Mouse (Mus musculus) megakaryocyte, embryonic 14.5 days (primary cell): ENCODE data around the gene Plcg2.

Experiments used
- FLI1 ChIP-seq: IDR thresholded peaks from 2 replicates; pipeline ENCODE4 v1.6.1; 2012; ENCODE audit warnings: low read length, inconsistent platforms, mixed read lengths
- GATA1 ChIP-seq: IDR thresholded peaks from 3 replicates; pipeline ENCODE4 v1.6.1; 2012; ENCODE audit warnings: mixed read lengths, low read length, inconsistent platforms, borderline replicate concordance

DNA sequence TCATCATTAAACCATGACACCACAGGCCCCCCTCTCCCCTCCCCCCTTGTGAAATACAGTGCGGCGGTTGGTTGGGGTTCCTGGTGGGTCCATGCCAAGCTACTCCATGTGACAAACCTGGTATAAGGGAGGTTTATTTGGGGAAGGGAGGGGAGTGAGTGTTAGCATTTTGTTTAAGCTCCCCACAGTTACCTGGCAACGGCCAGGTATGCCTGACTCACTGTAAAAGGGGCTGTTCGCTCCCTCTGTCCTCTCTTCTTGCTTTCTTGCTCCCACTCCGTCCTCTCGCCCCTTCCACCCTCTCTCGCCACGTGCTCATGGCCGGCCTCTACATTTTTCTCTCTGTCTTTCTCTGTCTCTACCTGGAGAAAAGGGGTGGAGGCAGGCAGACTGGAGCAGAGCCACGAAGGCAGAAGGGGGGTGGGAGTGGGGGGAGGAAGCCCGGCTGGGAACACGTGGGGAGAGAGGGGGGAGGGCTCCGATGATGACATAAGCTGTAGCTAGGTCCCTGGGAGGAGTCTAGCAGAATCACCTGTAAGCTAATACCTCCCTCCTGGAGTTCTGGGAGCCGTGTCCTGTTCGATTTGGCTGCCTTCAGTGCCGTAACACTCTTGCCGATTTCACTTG, 63.8 kb downstream of the Plcg2 start:
- TF ChIP-seq GATA1 (no peak), FLI1 (no peak)
